Mouse (Mus musculus) stomach, embryonic 15.5 days (tissue): ENCODE measurements around the gene Fabp3. TPM values are rescaled to one million over a fixed set of nuclear protein-coding genes. Genes with fewer than 3 reads are reported as not detected.

Source experiments
- ATAC-seq: fragments of 200-750 bp; cut with Nextera tagmentation; 2 replicates; pipeline ENCODE4 v1.8.0; 2017; ENCODE audit warnings: low read depth, moderate number of reproducible peaks, moderate TSS enrichment; ENCODE audit not compliant: insufficient read depth, low FRiP score
- H3K27ac ChIP-seq: fragments of 300-500 bp; sonication (generic); 2 replicates; pipeline ENCODE4 v1.5.1; 2015; ENCODE audit warnings: mild to moderate bottlenecking, inconsistent platforms
- H3K27me3 ChIP-seq: fragments of 300-500 bp; sonication (generic); replicated peaks from 2 replicates; pipeline ENCODE4 v1.6.1; 2015; ENCODE audit warnings: inconsistent platforms
- H3K36me3 ChIP-seq: fragments of 300-500 bp; sonication (generic); 2 replicates; pipeline ENCODE4 v1.6.1; 2015; ENCODE audit warnings: inconsistent platforms
- H3K4me1 ChIP-seq: fragments of 300-500 bp; sonication (generic); 2 replicates; pipeline ENCODE4 v1.6.1; 2015; ENCODE audit warnings: inconsistent platforms
- H3K4me2 ChIP-seq: fragments of 300-500 bp; sonication (generic); 2 replicates; pipeline ENCODE4 v1.6.1; 2015; ENCODE audit warnings: mild to moderate bottlenecking, inconsistent platforms
- H3K4me3 ChIP-seq: fragments of 300-500 bp; sonication (generic); replicated peaks from 2 replicates; pipeline ENCODE4 v1.5.1; 2015; ENCODE audit warnings: inconsistent platforms
- H3K9ac ChIP-seq: fragments of 300-500 bp; sonication (generic); 2 replicates; pipeline ENCODE4 v1.6.1; 2015; ENCODE audit warnings: inconsistent platforms
- H3K9me3 ChIP-seq: fragments of 300-500 bp; sonication (generic); 2 replicates; pipeline ENCODE4 v1.6.1; 2016; ENCODE audit warnings: inconsistent platforms
- whole genome bisulfite sequencing: fragments of 180-500 bp; shearing (Covaris S2); methylation state at CpG from one replicate; pipeline ENCODE4 v1.1.7; 2015; 5-methylcytosine and 5-hydroxymethylcytosine counted together
- polyA plus RNA-seq: library from polyadenylated mRNA; unstranded; fragments of >200 nt; fragmentation: Nextera tagmentation; extraction: Ambion mirVana; gene quantifications from 2 replicates; pipeline ENCODE4 v1.2.1, GENCODE M21; 2015

The Fabp3 gene
- polyA plus RNA-seq, 1 experiment from 2014 or later: 7.4 TPM

DNA sequence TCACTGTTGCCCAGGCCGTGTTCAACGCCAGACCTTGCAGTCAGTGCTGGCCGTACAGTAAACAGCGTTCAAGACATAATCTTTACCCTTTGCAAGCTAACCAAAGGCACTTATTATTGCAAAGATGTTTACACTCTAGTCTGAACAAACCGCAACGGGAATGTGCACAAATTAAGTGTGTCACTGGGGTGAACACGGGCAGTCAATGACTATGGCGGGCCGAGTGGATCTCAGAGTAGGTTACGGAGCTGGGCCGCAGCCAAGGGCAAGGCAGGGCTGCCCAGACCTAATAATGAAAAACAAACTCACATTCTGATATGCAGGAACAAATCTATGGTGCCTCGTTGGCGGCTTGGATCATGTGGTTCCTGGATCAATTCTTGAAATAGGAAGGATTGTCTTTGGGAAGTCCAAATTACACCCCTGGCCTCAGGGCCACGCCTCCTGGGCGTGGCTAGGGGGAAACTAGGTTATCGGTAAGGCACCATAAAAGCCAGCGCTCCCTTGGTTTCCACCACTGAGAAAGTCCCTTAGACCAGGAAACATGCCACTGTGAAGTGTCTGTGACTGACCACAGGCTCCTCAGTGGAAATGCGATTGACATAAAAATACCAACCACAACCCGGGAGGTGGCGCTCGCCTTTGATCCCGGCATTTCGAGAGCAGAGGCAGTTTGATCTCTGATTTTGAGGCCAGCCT is 13.2 kb upstream of the Fabp3 start:
- Histone ChIP-seq H3K9me3 (no peaks in the 10 kb centered on the region), H3K9ac (no peak overlapping the region), H3K27me3 (no peaks in the 10 kb centered on the region), H3K36me3 (no peaks in the 10 kb centered on the region), H3K4me2 (0 out of 2 replicates have a peak overlapping the region, but pooled peaks have one; percentile 19), H3K27ac (no peak overlapping the region), H3K4me3 (no peak overlapping the region), H3K4me1 (no peaks in the 10 kb centered on the region)
- 45% methylated on average over 23 of the region's 23 CpGs for WGBS
- ATAC-seq: no peak

DNA sequence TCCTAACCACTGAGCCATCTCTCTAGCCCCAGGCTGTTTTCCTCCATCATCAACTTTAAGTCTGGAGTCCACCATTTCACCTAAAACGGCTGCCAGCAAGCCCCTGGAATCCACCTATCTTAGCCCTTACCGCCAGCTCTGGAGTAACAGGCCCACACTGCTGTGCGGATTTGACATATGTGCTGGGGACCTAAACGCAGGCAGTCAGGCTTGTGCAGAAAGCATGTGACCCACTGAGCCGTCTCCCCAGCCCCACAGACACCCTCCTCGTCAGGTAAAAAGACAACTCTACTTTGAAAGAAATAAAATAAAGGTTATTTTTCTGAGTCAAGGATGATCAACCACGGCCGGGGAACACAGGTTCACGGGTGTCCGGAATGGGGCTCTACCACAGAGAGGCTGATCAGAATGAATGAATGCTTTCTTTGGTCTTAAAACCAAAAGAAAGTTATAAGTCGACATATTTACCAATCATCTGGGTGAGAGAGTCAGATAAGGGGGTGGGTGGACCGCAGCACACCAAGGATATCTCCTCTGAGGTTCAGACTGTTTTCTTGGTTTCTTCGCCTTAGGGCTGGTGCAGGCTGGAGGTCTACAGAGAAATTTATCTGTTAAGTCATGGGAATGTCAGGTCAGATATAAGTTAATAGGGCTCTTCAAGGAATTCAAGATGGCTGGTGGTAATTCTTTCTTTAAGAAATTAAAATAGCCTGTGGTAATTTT is 12.0 kb upstream of the Fabp3 start:
- 78% methylated on average over 13 of the region's 13 CpGs for WGBS

DNA sequence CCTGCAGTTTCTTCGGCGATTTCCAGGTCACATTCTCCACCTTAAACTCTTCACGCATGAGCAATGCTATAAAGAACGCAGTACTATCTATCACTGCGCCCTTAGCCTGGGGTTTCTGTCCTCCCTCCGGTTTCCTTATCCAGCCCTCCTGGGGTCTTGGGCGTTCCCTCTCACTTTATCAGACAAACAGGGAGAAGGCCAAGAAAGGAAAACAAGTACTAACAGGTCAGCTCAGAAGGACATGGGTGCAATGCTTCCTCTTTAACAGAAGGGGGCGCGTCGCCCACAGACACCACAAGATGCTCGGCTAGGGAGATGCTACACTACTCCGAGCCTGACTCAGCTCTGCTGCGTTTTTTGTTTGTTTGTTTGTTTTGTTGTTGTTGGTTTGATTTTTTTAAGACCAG is 11.3 kb upstream of the Fabp3 start:
- Histone ChIP-seq H3K4me1 (no peaks in the 10 kb centered on the region), H3K4me2 (no peak overlapping the region), H3K4me3 (no peak overlapping the region), H3K9ac (no peak overlapping the region), H3K36me3 (no peaks in the 10 kb centered on the region), H3K27me3 (no peaks in the 10 kb centered on the region), H3K9me3 (no peaks in the 10 kb centered on the region), H3K27ac (no peak overlapping the region)
- 18% methylated on average over 13 of the region's 13 CpGs for WGBS
- peak; percentile 78; the same call in 1 of the 2 replicates for ATAC-seq

More for the DNA sequence above, 12.0 kb upstream of the Fabp3 start:
- Histone ChIP-seq H3K36me3 (no peaks in the 10 kb centered on the region), H3K27me3 (no peaks in the 10 kb centered on the region), H3K4me1 (no peaks in the 10 kb centered on the region), H3K4me3 (no peak overlapping the region), H3K9me3 (no peaks in the 10 kb centered on the region), H3K4me2 (no peak overlapping the region), H3K9ac (no peak overlapping the region), H3K27ac (no peak overlapping the region; the same call in 1 of the 2 replicates)
- ATAC-seq: peak; percentile 72; the same call in 1 of the 2 replicates

DNA sequence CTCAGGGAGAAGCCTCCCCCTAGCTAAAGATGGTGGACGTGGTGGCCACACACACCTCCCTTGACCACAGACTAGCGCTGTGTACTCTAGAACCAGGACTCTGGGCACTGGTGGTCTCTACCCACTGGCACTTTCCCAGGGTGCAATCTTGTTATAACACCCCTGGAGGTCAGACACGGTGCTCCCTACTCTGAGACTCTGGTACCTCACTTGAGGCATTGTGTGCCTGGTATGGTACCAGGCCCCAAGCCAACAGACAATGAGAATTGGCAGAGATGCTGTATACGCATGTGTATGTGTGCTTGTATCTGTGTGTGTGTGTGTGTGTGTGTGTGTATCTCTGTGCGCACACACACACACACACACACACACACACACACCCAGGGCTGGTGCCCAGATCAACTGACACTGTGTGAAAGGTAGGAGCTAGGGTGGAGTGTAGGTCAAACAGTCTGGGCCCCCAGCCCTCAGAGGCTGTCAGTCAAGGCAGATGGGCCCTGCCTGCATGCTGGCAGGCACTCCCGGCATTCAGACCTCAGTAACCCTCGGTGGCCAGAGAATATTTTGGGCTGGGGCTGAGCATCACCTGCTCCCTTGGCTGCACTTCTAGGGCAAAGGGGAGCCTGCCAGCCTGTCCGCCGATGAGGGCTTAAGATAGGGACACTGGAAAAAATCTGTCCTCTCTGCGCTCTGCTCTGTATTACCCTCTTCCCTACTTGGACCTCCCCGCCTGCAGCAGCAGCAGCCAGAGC is 9.3 kb upstream of the Fabp3 start:
- ATAC-seq: no peak
- Histone ChIP-seq H3K27ac (no peak overlapping the region), H3K4me3 (no peak overlapping the region), H3K9ac (no peak overlapping the region), H3K9me3 (no peaks in the 10 kb centered on the region), H3K4me1 (no peaks in the 10 kb centered on the region), H3K4me2 (no peak overlapping the region), H3K27me3 (no peaks in the 10 kb centered on the region), H3K36me3 (no peaks in the 10 kb centered on the region)
- WGBS: 71% methylated on average over 11 of the region's 11 CpGs

DNA sequence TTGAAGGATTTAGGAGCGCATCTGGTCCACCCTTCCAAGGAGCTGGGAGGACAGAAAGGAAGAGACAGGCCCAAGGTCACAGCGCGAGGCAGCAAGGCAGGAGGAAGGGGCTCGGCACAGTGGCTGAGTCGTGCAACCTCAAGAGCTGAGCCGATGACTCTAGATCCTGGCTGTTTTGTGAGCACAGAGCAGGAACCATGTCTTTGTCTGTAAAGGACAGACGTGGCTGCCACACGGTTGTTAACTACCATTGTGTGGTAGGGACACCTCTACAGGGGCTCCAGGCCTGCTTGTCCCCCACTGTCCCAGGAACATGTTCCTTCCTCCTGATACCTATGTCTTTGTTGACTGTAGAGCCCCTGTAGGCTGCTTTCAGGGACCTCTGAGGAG is 8.8 kb upstream of the Fabp3 start:
- no peaks in the 10 kb centered on the region for H3K27me3 ChIP-seq
- no peak overlapping the region for H3K27ac ChIP-seq
- H3K9me3 ChIP-seq: no peaks in the 10 kb centered on the region
- no peak overlapping the region for H3K9ac ChIP-seq
- no peak overlapping the region for H3K4me3 ChIP-seq
- ATAC-seq: no peak
- 71% methylated on average over 8 of the region's 8 CpGs for WGBS
- no peaks in the 10 kb centered on the region for H3K36me3 ChIP-seq
- no peaks in the 10 kb centered on the region for H3K4me1 ChIP-seq
- H3K4me2 ChIP-seq: no peak overlapping the region

GRCm38 (mm10) chr4:130302285-130302870 is 6.0 kb upstream of the Fabp3 start:
- Histone ChIP-seq H3K4me2 (no peak overlapping the region), H3K9ac (no peak overlapping the region), H3K9me3 (no peaks in the 10 kb centered on the region), H3K4me1 (no peaks in the 10 kb centered on the region), H3K27ac (no peak overlapping the region), H3K36me3 (no peaks in the 10 kb centered on the region), H3K4me3 (no peak overlapping the region), H3K27me3 (peaks cover 8% of the 10 kb centered on the region; the same call in 1 of the 2 replicates)
- 52% methylated on average over 12 of the region's 12 CpGs for WGBS
- no peak; the same call in 1 of the 2 replicates for ATAC-seq

GRCm38 (mm10) chr4:130304746-130305145 is 3.6 kb upstream of the Fabp3 start:
- Histone ChIP-seq H3K4me1 (peaks cover 13% of the 10 kb centered on the region), H3K4me2 (no peak overlapping the region), H3K4me3 (no peak overlapping the region), H3K36me3 (no peaks in the 10 kb centered on the region), H3K27me3 (peaks cover 28% of the 10 kb centered on the region), H3K9me3 (no peaks in the 10 kb centered on the region), H3K27ac (no peak overlapping the region), H3K9ac (no peak overlapping the region)
- 36% methylated on average over 3 of the region's 3 CpGs for WGBS
- no peak for ATAC-seq

DNA sequence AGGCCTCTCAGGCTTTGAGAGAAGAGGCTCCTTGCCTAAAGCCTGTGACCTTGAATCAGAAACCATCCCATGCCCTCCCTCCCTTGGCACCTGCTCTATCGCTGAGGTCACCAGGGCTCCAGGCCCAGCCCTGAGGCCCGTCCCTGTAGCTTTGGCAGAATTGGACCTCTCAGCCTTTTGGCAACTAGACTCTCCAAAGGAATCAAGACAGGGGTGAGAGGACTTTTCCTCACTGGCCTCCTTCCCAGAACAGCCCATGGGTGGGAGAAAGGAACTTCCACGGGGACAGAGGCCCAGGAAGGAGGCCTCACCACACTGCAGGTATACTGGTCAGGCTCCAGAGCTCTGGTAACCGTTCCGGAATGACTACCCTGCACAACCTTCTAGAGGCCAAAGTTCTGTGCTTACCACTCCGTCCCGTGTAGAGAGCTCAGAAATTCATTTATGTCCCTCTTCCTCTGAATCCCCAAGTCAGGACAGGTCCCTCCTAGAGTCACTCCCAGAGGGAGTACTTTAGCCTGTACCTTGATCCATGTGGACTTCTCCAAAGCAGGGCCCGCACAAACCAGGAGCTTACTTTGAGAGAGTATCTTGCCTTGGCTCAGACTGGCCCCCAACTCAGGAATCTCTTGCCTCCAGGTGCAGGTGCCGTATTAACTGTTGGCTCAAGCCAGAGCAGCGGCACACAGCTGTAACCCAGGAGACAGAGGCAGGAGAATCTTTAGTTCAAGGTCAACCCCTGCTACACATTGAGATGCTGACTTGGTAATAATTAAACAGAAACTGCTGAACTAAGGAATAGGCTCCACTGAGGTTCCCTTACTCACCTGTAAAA is 1.4 kb upstream of the Fabp3 start:
- WGBS: 78% methylated on average over 10 of the region's 10 CpGs
- H3K4me1 ChIP-seq: peaks cover 13% of the 10 kb centered on the region
- H3K4me2 ChIP-seq: peak overlapping the region; percentile 98; the same call in 1 of the 2 replicates
- no peak for ATAC-seq
- no peaks in the 10 kb centered on the region for H3K36me3 ChIP-seq
- H3K27ac ChIP-seq: no peak overlapping the region
- H3K9ac ChIP-seq: no peak overlapping the region
- peak overlapping the region; percentile 49; the same call in 1 of the 2 replicates for H3K4me3 ChIP-seq
- H3K27me3 ChIP-seq: peaks cover 28% of the 10 kb centered on the region
- H3K9me3 ChIP-seq: no peaks in the 10 kb centered on the region

- H3K4me3 ChIP-seq: peak overlapping the region; percentile 49
- under 1% methylated on average over 23 of the region's 23 CpGs for WGBS
- no peaks in the 10 kb centered on the region for H3K9me3 ChIP-seq
- no peaks in the 10 kb centered on the region for H3K36me3 ChIP-seq
- H3K4me2 ChIP-seq: peak overlapping the region; percentile 98
- no peak overlapping the region for H3K27ac ChIP-seq
- peaks cover 28% of the 10 kb centered on the region for H3K27me3 ChIP-seq
- ATAC-seq: peak; percentile 62
- peaks cover 13% of the 10 kb centered on the region for H3K4me1 ChIP-seq
- H3K9ac ChIP-seq: no peak overlapping the region
Measured at GRCm38 (mm10) chr4:130307851-130308230, 554 bp upstream of the Fabp3 start.

GRCm38 (mm10) chr4:130309254-130309653 is 859 bp downstream of the Fabp3 start:
- Histone ChIP-seq H3K27me3 (peaks cover 28% of the 10 kb centered on the region), H3K9ac (no peak overlapping the region), H3K4me1 (peaks cover 13% of the 10 kb centered on the region), H3K27ac (no peak overlapping the region), H3K4me3 (peak overlapping the region; percentile 49; the same call in 1 of the 2 replicates), H3K4me2 (peak overlapping the region; percentile 98), H3K36me3 (peaks cover 5% of the 10 kb centered on the region; the same call in 1 of the 2 replicates), H3K9me3 (no peaks in the 10 kb centered on the region)
- ATAC-seq: no peak
- 47% methylated on average over 8 of the region's 8 CpGs for WGBS

- H3K4me1 ChIP-seq: peaks cover 16% of the 10 kb centered on the region
- H3K36me3 ChIP-seq: peaks cover 9% of the 10 kb centered on the region; the same call in 1 of the 2 replicates
- ATAC-seq: no peak
- H3K27me3 ChIP-seq: peaks cover 19% of the 10 kb centered on the region
- H3K9ac ChIP-seq: no peak overlapping the region
- WGBS: 87% methylated on average over 3 of the region's 3 CpGs
- no peak overlapping the region for H3K4me2 ChIP-seq
- H3K4me3 ChIP-seq: no peak overlapping the region
- H3K9me3 ChIP-seq: no peaks in the 10 kb centered on the region
- no peak overlapping the region for H3K27ac ChIP-seq
Measured at GRCm38 (mm10) chr4:130312526-130312925, 4.1 kb downstream of the Fabp3 start.
